Mouse (Mus musculus) lung, embryonic 16.5 days (tissue): ENCODE results near the gene Gm10306. TPM values are rescaled to one million over a fixed set of nuclear protein-coding genes. Genes with fewer than 3 reads are reported as not detected.

Source experiments
- ATAC-seq: fragments of 200-750 bp; cut with Nextera tagmentation; 2 replicates; pipeline ENCODE4 v1.8.0; 2017; ENCODE audit warnings: low read depth, mild to moderate bottlenecking, moderate library complexity
- H3K27ac ChIP-seq: fragments of 300-500 bp; sonication (generic); 2 replicates; pipeline ENCODE4 v1.5.1; 2014; ENCODE audit warnings: mild to moderate bottlenecking, control low read depth, low read length
- H3K27me3 ChIP-seq: fragments of 300-500 bp; sonication (generic); 2 replicates; pipeline ENCODE4 v1.6.1; 2014; ENCODE audit warnings: low read depth, low read length, mixed read lengths; ENCODE audit not compliant: control insufficient read depth, insufficient read depth
- H3K36me3 ChIP-seq: fragments of 300-500 bp; sonication (generic); 2 replicates; pipeline ENCODE4 v1.6.1; 2014; ENCODE audit warnings: low read length; ENCODE audit not compliant: control insufficient read depth, insufficient read depth
- H3K4me1 ChIP-seq: fragments of 300-500 bp; sonication (generic); replicated peaks from 2 replicates; pipeline ENCODE4 v1.6.1; 2014; ENCODE audit warnings: low read length, mixed read lengths; ENCODE audit not compliant: control insufficient read depth, insufficient read depth
- H3K4me2 ChIP-seq: fragments of 300-500 bp; sonication (generic); 2 replicates; pipeline ENCODE4 v1.6.1; 2014; ENCODE audit warnings: low read depth, low read length, control low read depth
- H3K4me3 ChIP-seq: fragments of 300-500 bp; sonication (generic); 2 replicates; pipeline ENCODE4 v1.5.1; 2014; ENCODE audit warnings: mild to moderate bottlenecking, low read length, control low read depth
- H3K9ac ChIP-seq: fragments of 300-500 bp; sonication (generic); 2 replicates; pipeline ENCODE4 v1.6.1; 2014; ENCODE audit warnings: low read length, control low read depth
- H3K9me3 ChIP-seq: fragments of 300-500 bp; sonication (generic); 2 replicates; pipeline ENCODE4 v1.6.1; 2016; ENCODE audit warnings: low read length; ENCODE audit not compliant: control insufficient read depth
- WGBS: fragments of 180-500 bp; shearing (Covaris S2); extraction: QIAGEN DNeasy Blood & Tissue Kit; methylation state at CpG from one replicate; pipeline ENCODE4 v1.1.7; 2014; 5-methylcytosine and 5-hydroxymethylcytosine counted together
- polyA plus RNA-seq: library from polyadenylated mRNA; unstranded; fragments of >200 nt; fragmentation: Nextera tagmentation; extraction: Ambion mirVana; gene quantifications from 2 replicates; pipeline ENCODE4 v1.2.1, GENCODE M21; 2015

The Gm10306 gene
- polyA plus RNA-seq, 1 experiment from 2014 or later = 0.63 TPM

GRCm38 (mm10) chr4:94602496-94603030 is 46.2 kb downstream of the Gm10306 start:
- peak overlapping the region; percentile 90 for H3K27ac ChIP-seq
- no peaks in the 10 kb centered on the region for H3K36me3 ChIP-seq
- H3K9ac ChIP-seq = peak overlapping the region; percentile 96
- under 1% methylated on average over 33 of the region's 33 CpGs for WGBS
- peak overlapping the region; percentile 68 for H3K4me2 ChIP-seq
- peaks cover 13% of the 10 kb centered on the region for H3K4me1 ChIP-seq
- H3K4me3 ChIP-seq = peak overlapping the region; percentile 85
- H3K9me3 ChIP-seq = no peaks in the 10 kb centered on the region
- no peaks in the 10 kb centered on the region for H3K27me3 ChIP-seq
- ATAC-seq = peak; percentile 67; the same call in 1 of the 2 replicates

- Histone ChIP-seq H3K4me3 (peak within 1 kb of the TSS; percentile 85), H3K9ac (peak within 1 kb of the TSS; percentile 96), H3K9me3 (no peaks in the 10 kb centered on the region), H3K27ac (peak within 1 kb of the TSS; percentile 90), H3K27me3 (no peaks in the 10 kb centered on the region), H3K36me3 (no peaks in the 10 kb centered on the region), H3K4me2 (peak within 1 kb of the TSS; percentile 91), H3K4me1 (peaks cover 13% of the 10 kb centered on the region)
- WGBS = under 1% methylated on average over 60 of the region's 61 CpGs
- peak; percentile 99 for ATAC-seq
Observed at GRCm38 (mm10) chr4:94603031-94603629, 46.8 kb downstream of the Gm10306 start, which contains the start of gene Plaa. Gene Plaa (minus strand): TSS chr4:94603244.

GRCm38 (mm10) chr4:94604452-94605019 is 48.2 kb downstream of the Gm10306 start:
- Histone ChIP-seq H3K36me3 (no peaks in the 10 kb centered on the region), H3K9me3 (no peaks in the 10 kb centered on the region), H3K27ac (no peak overlapping the region), H3K27me3 (no peaks in the 10 kb centered on the region), H3K9ac (no peak overlapping the region), H3K4me3 (no peak overlapping the region), H3K4me2 (no peak overlapping the region; the same call in 1 of the 2 replicates), H3K4me1 (peaks cover 13% of the 10 kb centered on the region)
- 89% methylated on average over 2 of the region's 2 CpGs for WGBS
- no peak for ATAC-seq

- peaks cover 12% of the 10 kb centered on the region for H3K4me1 ChIP-seq
- H3K4me3 ChIP-seq = no peak overlapping the region
- no peak overlapping the region for H3K27ac ChIP-seq
- no peak overlapping the region for H3K4me2 ChIP-seq
- 80% methylated on average over 2 of the region's 2 CpGs for WGBS
- H3K36me3 ChIP-seq = no peaks in the 10 kb centered on the region
- H3K27me3 ChIP-seq = no peaks in the 10 kb centered on the region
- no peak overlapping the region for H3K9ac ChIP-seq
- H3K9me3 ChIP-seq = no peaks in the 10 kb centered on the region
- ATAC-seq = no peak
Observed at GRCm38 (mm10) chr4:94605591-94605990, 49.2 kb downstream of the Gm10306 start.

Other genes with a start within 250 kb of the Gm10306 start
- 14.3 and 16.9 TPM in 2 replicates for gene Caap1, start 250 bp downstream of the Gm10306 start, polyA plus RNA-seq
- gene Plaa, start 46.7 kb downstream of the Gm10306 start, polyA plus RNA-seq = 56.2 and 56.9 TPM in 2 replicates
- gene Ift74, start 57.9 kb downstream of the Gm10306 start, polyA plus RNA-seq = 28.8 and 32.5 TPM in 2 replicates
- 0.36 and 0.39 TPM in 2 replicates for gene Lrrc19, start 93.6 kb downstream of the Gm10306 start, polyA plus RNA-seq
- 44.6 and 49.5 TPM in 2 replicates for gene Tek, start 182.7 kb downstream of the Gm10306 start, polyA plus RNA-seq